Mouse (Mus musculus) brain, adult 2 months (tissue): ENCODE data around the gene Ly6g6c.

Experiments used
- DNase-seq: peaks from one replicate; pipeline ENCODE4 v3.0.0; 2011; ENCODE audit warnings: low read depth, low spot score

The Ly6g6c gene

DNA sequence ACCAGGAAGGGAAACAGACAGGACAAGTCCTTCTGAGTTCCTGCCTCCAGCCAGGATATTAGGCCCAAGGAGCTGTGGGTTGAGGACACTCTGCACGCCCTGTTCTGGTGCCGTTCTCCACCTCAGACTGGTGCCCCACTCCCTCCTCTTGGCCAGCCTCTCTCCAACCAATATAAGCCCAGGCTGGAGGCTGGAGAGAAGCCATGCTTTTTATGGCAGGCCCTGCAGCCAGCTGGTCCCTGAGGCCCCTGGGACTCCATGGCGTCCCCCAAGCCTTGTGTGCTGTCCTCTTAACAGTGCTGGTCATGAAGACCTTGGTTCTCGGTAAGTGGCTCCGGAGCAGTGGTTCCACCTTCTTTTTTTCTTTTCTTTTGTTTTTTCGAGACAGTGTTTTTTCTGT lies 42.9 kb downstream of the Ly6g6c start, which contains the start of gene Ly6g5c:
Ly6g5c (plus strand) TSS at position 183 of the 400 bp plus-strand sequence.
- peak; percentile 74 for DNase-seq

DNA sequence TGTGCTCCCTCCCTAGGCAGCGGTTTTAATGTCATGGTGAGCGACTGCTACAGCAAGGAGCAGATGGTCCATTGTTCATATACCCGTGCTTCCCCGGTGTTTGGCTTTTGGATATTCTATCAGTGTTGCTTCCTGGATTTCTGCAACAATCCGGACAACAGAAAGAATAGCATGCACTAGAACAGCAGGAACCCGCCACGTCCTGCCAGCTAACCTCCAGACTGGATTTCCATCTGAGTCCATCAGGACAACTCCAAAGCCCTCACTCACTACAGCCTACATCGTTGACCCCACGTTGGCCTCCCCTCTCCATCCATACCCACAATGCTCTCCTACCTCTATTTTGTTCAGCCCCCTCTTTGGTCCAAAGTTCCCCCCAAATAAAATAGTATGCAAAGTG lies 46.6 kb downstream of the Ly6g6c start:
- no peak for DNase-seq

DNA sequence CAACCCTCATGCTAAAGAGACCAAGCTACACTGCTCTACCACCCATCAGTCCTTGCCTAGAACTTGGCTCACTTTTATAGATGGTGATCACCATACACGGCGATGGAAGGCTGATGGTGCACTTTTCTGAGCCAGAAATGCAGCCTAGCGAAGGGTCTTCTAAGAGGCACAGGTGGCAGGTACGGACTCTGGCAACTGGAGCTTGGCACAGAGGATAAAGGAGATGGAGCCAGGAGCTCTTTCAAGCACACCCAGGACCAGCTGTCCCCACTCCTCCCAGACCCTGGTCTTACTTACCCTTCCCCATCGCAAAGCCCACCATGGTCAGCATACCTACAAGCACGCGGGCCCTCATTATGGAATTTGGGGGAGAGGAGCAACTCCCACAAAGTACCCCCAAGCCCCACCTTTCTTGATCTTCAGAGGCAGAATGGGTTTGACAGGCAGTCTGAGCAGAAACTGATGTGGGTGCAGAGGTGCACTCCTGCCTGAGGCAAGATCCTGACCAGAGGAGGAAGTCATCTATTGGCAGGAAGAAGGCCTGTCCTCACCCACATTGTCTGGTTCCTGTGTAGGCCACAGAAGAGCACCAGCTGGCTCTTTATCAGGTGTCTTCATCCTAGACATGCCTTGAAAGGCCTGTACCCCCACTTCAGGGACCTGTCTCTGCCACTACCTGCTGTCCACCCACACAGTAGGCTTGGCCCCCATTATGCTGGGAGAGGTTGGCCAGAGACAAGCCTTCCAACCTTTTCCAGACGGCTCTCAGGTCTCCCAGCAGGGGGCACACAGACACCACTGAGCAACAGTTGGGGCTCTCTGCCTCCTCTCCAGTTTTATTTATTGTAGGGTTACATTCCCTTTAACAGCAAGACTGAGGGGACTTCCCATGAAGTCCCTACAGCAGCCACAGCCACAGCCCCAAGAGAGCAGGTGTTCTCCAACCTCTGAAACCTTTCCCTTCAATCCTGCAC lies 50.1 kb downstream of the Ly6g6c start, which contains the start of gene Ly6g5b:
Ly6g5b (minus strand) TSS at position 383 of the 974 bp plus-strand sequence.
- peak; percentile 32 for DNase-seq
